ENCODE assay signal across 12 mouse cellular contexts in genomic region chr5:99404403-99405170, GRCm38 (mm10).
"Had no signal": no experiment of that assay in that cellular context is flagged by ENCODE, and none has a peak within 500 bp of the region (broad histone marks: within the 10 kb centered on the region; RNA-seq: fewer than 3 reads in every experiment).

No protein-coding gene starts in this region.

- ATAC-seq: intestine, embryonic 16.5 days; midbrain, embryonic 13.5 days had no signal

- DNase-seq: kidney, adult 8-10 months; kidney, postnatal 25 days; lung, adult 18-20 months; retina, postnatal 1 day; right cerebral cortex, postnatal 4 days; spleen, adult 18-20 months; thymus, adult 18-20 months; thymus, postnatal 14 days had no signal

- H3K27me3 ChIP-seq: limb, embryonic 13.5 days had no signal

- H3K36me3 ChIP-seq: limb, embryonic 13.5 days; midbrain, embryonic 13.5 days had no signal

- H3K9ac ChIP-seq: limb, embryonic 13.5 days; midbrain, embryonic 13.5 days had no signal

- H3K27ac ChIP-seq: limb, embryonic 13.5 days had no signal

- H3K4me3 ChIP-seq: limb, embryonic 13.5 days; midbrain, embryonic 13.5 days; myocyte had no signal

- H3K9me3 ChIP-seq: limb, embryonic 13.5 days; midbrain, embryonic 13.5 days had no signal

- H3K4me2 ChIP-seq: limb, embryonic 13.5 days; midbrain, embryonic 13.5 days had no signal
